Comparison of ENCODE assay signal across 21 mouse cellular contexts in the genomic region with DNA sequence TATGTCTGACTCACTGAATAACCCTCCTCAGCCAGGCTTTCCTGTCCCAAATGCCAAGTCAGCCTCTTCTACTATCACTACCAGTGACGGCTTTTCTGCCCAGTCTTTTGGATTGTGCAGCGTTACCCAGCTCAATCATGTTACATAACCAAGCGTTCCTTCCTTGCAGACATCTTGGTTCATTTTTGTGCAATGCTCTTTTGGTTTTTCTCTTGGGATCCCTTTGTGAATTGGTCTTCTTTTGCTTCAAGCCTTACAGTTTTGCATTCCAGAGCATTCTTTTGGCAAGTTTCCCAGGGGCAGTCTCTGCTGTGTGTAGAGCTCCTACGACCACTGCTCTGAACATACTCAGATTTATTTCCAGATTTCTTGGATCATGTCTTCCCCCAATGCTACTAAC.
DNase-seq lines count a peak whose midpoint lies in the region; ATAC-seq and TF ChIP-seq lines count a peak whose summit lies in the region.
"Had no signal": no experiment of that assay in that cellular context is flagged by ENCODE, and none has a peak within 500 bp of the region (broad histone marks: within the 10 kb centered on the region; RNA-seq: fewer than 3 reads in every experiment).

No protein-coding gene starts in this region.

- H3K27me3 ChIP-seq in intestine, embryonic 14.5 days (replicated peaks; ENCODE audit: control insufficient read depth, insufficient read depth, low read length) = no peaks in the 10 kb centered on the region
- H3K27me3 ChIP-seq in intestine, embryonic 15.5 days (replicated peaks) = no peaks in the 10 kb centered on the region
- no peaks in the 10 kb centered on the region for H3K27me3 ChIP-seq in lung, embryonic 15.5 days
- H3K27me3 ChIP-seq: forebrain, embryonic 15.5 days; limb, embryonic 12.5 days; stomach, embryonic 15.5 days had no signal

- 67% methylated on average over 4 of the region's 4 CpGs for whole genome bisulfite sequencing in intestine, embryonic 14.5 days
- WGBS in intestine, embryonic 15.5 days = 69% methylated on average over 4 of the region's 4 CpGs
- WGBS in lung, embryonic 15.5 days = 53% methylated on average over 4 of the region's 4 CpGs
- WGBS in lung, adult 2 months = 59% methylated on average over 4 of the region's 4 CpGs

- peak overlapping the region; percentile 62 for H3K27ac ChIP-seq in intestine, embryonic 14.5 days (ENCODE audit: low read depth)
- H3K27ac ChIP-seq in intestine, embryonic 15.5 days = no peak overlapping the region; the same call in 1 of the 2 replicates
- no peak overlapping the region for H3K27ac ChIP-seq in lung, embryonic 15.5 days
- H3K27ac ChIP-seq: gastrocnemius, adult 2 months; limb, embryonic 12.5 days; liver, embryonic 14.5 days; stomach, embryonic 15.5 days had no signal

- no peak for TF ChIP-seq POLR2A in lung, adult 2 months (IDR thresholded peaks at IDR 0.05; ENCODE audit: borderline replicate concordance, extremely low read depth, low read depth, low read length)

- no peak overlapping the region for H3K4me2 ChIP-seq in intestine, embryonic 14.5 days (ENCODE audit: low read length)
- H3K4me2 ChIP-seq in intestine, embryonic 15.5 days (replicated peaks) = no peak overlapping the region
- H3K4me2 ChIP-seq in lung, embryonic 15.5 days = no peak overlapping the region
- H3K4me2 ChIP-seq: forebrain, embryonic 15.5 days; limb, embryonic 12.5 days; stomach, embryonic 15.5 days had no signal

- H3K4me3 ChIP-seq in intestine, embryonic 14.5 days (ENCODE audit: low read depth, low read length) = no peak overlapping the region
- no peak overlapping the region for H3K4me3 ChIP-seq in intestine, embryonic 15.5 days (replicated peaks)
- no peak overlapping the region for H3K4me3 ChIP-seq in lung, embryonic 15.5 days
- no peak overlapping the region for H3K4me3 ChIP-seq in lung, adult 2 months (replicated peaks; ENCODE audit: extremely low read depth, low read depth, low read length)
- H3K4me3 ChIP-seq: erythroblast, embryonic 14.5 days; forebrain, embryonic 15.5 days; gastrocnemius, adult 2 months; limb, embryonic 12.5 days; stomach, embryonic 15.5 days had no signal

- H3K9ac ChIP-seq in intestine, embryonic 14.5 days (ENCODE audit: low read length) = no peak overlapping the region
- H3K9ac ChIP-seq in intestine, embryonic 15.5 days = no peak overlapping the region
- no peak overlapping the region for H3K9ac ChIP-seq in lung, embryonic 15.5 days
- H3K9ac ChIP-seq: forebrain, embryonic 15.5 days; limb, embryonic 12.5 days; liver, embryonic 14.5 days; stomach, embryonic 15.5 days had no signal

- H3K4me1 ChIP-seq in intestine, embryonic 14.5 days (replicated peaks; ENCODE audit: control insufficient read depth, insufficient read depth, low read length) = peaks cover 8% of the 10 kb centered on the region
- no peaks in the 10 kb centered on the region for H3K4me1 ChIP-seq in intestine, embryonic 15.5 days (replicated peaks)
- H3K4me1 ChIP-seq in lung, embryonic 15.5 days = no peaks in the 10 kb centered on the region
- H3K4me1 ChIP-seq in lung, adult 2 months (ENCODE audit: control insufficient read depth, insufficient read depth, low read length) = no peaks in the 10 kb centered on the region
- H3K4me1 ChIP-seq: stomach, embryonic 15.5 days had no signal

- H3K9me3 ChIP-seq in intestine, embryonic 14.5 days (ENCODE audit: control insufficient read depth, low read length) = no peaks in the 10 kb centered on the region
- H3K9me3 ChIP-seq in intestine, embryonic 15.5 days = no peaks in the 10 kb centered on the region
- no peaks in the 10 kb centered on the region for H3K9me3 ChIP-seq in lung, embryonic 15.5 days
- H3K9me3 ChIP-seq: forebrain, embryonic 15.5 days; G1E; limb, embryonic 12.5 days; stomach, embryonic 15.5 days had no signal

- H3K36me3 ChIP-seq in intestine, embryonic 14.5 days (ENCODE audit: control insufficient read depth, insufficient read depth, low read length) = no peaks in the 10 kb centered on the region
- H3K36me3 ChIP-seq in intestine, embryonic 15.5 days = no peaks in the 10 kb centered on the region
- no peaks in the 10 kb centered on the region for H3K36me3 ChIP-seq in lung, embryonic 15.5 days
- H3K36me3 ChIP-seq: forebrain, embryonic 15.5 days; G1E; limb, embryonic 12.5 days; stomach, embryonic 15.5 days had no signal

- ATAC-seq in intestine, embryonic 14.5 days (replicated peaks; ENCODE audit: low FRiP score, low TSS enrichment, low read depth) = no peak
- no peak for ATAC-seq in intestine, embryonic 15.5 days
- peak; percentile 29; the same call in 1 of the 2 replicates for ATAC-seq in lung, embryonic 15.5 days (ENCODE audit: borderline replicate concordance, extremely low read depth, low FRiP score, low TSS enrichment)
- ATAC-seq: CD4-positive, CD25-positive, alpha-beta regulatory T cell, adult 4 months; forebrain, embryonic 15.5 days; hindbrain, embryonic 16.5 days had no signal

- TF ChIP-seq CTCF in lung, adult 2 months (IDR thresholded peaks at IDR 0.05; ENCODE audit: insufficient read depth, low read length) = no peak

- no peak for DNase-seq in intestine, embryonic 14.5 days (ENCODE audit: low spot score)
- no peak for DNase-seq in lung, adult 2 months
- peak; percentile 38 for DNase-seq in NIH3T3 (ENCODE audit: low read depth)
- DNase-seq in brain, adult 2 months (ENCODE audit: low read depth, low spot score) = peak; percentile 60
- no peak for DNase-seq in gastrocnemius, postnatal 4 days (ENCODE audit: low spot score in 2 of 2)
- DNase-seq: adrenal gland, adult 2 months; cerebellum, postnatal 14 days; gastrocnemius, adult 2 months; heart, adult 18-20 months; heart, postnatal 14 days; spleen, adult 18-20 months had no signal

Comparison
In these comparisons a context has a peak if more than half of its experiments do, and no peak if none do; other contexts are left out.
1. DNase-seq: peak in NIH3T3 (single experiment) and brain, adult 2 months (single experiment); none in intestine, embryonic 14.5 days (single experiment), lung, adult 2 months (single experiment) and gastrocnemius, postnatal 4 days (0 of 2).